Mouse (Mus musculus): ENCODE results near the gene Mto1. TPM values are rescaled to one million over a fixed set of nuclear protein-coding genes. Genes with fewer than 3 reads are reported as not detected.

Mto1 gene
- polyA plus RNA-seq, 1 experiment from 2014 or later, result 26.7 TPM

GRCm38 (mm10) chr9:78491169-78491568, 43.2 kb downstream of the Mto1 start:
- H3K27ac ChIP-seq, result no peak overlapping the region
- no peaks in the 10 kb centered on the region for H3K36me3 ChIP-seq
- H3K9ac ChIP-seq, result no peak overlapping the region
- no peak for ATAC-seq (replicated peaks; ENCODE audit: low FRiP score)
- 85% methylated on average over 3 of the region's 3 CpGs for WGBS
- no peak overlapping the region for H3K4me2 ChIP-seq
- H3K4me1 ChIP-seq, result no peaks in the 10 kb centered on the region
- no peaks in the 10 kb centered on the region for H3K27me3 ChIP-seq
- no peaks in the 10 kb centered on the region for H3K9me3 ChIP-seq (replicated peaks)
- H3K4me3 ChIP-seq (replicated peaks), result no peak overlapping the region

DNA sequence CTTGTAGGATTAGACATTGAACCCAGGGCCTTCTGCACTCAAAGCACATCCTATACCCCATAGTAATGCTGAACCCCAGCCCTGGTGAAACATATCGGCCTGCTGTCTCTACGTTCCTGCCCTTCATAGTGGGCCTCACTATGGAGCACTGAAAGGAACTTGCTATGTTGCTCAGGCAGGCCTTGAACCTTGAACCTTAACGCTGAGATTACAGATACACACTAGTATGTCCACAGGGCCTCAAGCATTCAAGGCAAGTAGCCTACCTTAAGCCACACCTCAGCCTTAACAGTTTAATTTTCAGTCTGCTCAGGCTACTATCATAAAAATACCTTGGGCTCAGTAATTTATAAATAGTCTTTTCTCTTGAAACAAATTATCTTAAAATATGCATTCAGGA, 44.2 kb downstream of the Mto1 start:
- Histone ChIP-seq H3K36me3 (no peaks in the 10 kb centered on the region), H3K9ac (no peak overlapping the region), H3K4me2 (no peak overlapping the region), H3K9me3 (replicated peaks) (no peaks in the 10 kb centered on the region), H3K4me3 (replicated peaks) (no peak overlapping the region), H3K27ac (no peak overlapping the region), H3K4me1 (no peaks in the 10 kb centered on the region), H3K27me3 (no peaks in the 10 kb centered on the region)
- 93% methylated on average over 3 of the region's 3 CpGs for WGBS
- ATAC-seq (replicated peaks; ENCODE audit: low FRiP score), result no peak

DNA sequence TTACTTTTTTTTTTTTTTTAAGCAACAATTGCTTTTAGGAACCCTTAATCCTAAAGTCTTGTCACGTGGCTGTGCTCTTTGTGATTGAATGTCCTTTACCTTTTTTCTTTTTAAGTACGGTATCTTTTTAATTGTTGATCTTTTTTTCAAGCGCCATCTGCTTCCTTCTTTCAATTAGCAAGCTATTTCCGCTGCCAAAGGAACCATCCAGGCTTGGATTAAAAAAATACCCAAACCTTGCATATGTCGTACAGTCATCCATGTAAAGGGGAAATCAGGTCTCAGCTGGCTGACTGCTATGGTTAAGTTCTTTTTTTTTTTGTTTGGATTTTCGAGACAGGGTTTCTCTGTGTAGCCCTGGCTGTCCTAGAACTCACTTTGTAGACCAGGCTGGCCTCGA, 45.2 kb downstream of the Mto1 start:
- Histone ChIP-seq H3K4me3 (replicated peaks) (no peak overlapping the region), H3K27ac (no peak overlapping the region), H3K4me2 (no peak overlapping the region), H3K4me1 (no peaks in the 10 kb centered on the region), H3K36me3 (no peaks in the 10 kb centered on the region), H3K9me3 (replicated peaks) (no peaks in the 10 kb centered on the region), H3K9ac (no peak overlapping the region), H3K27me3 (no peaks in the 10 kb centered on the region)
- WGBS, result 78% methylated on average over 7 of the region's 7 CpGs
- ATAC-seq (replicated peaks; ENCODE audit: low FRiP score), result no peak

GRCm38 (mm10) chr9:78500386-78500785, 52.4 kb downstream of the Mto1 start:
- Histone ChIP-seq H3K27me3 (no peaks in the 10 kb centered on the region), H3K9me3 (replicated peaks) (no peaks in the 10 kb centered on the region), H3K9ac (no peak overlapping the region), H3K4me1 (peaks cover 13% of the 10 kb centered on the region), H3K4me3 (replicated peaks) (no peak overlapping the region), H3K4me2 (no peak overlapping the region), H3K36me3 (no peaks in the 10 kb centered on the region), H3K27ac (no peak overlapping the region)
- ATAC-seq (replicated peaks; ENCODE audit: low FRiP score), result no peak
- 58% methylated on average over 3 of the region's 3 CpGs for WGBS

- Histone ChIP-seq H3K27ac (no peak overlapping the region), H3K4me3 (replicated peaks) (no peak overlapping the region), H3K27me3 (no peaks in the 10 kb centered on the region), H3K9ac (no peak overlapping the region), H3K9me3 (replicated peaks) (no peaks in the 10 kb centered on the region), H3K4me2 (no peak overlapping the region), H3K36me3 (no peaks in the 10 kb centered on the region), H3K4me1 (peaks cover 19% of the 10 kb centered on the region)
- ATAC-seq (replicated peaks; ENCODE audit: low FRiP score), result no peak
- 79% methylated on average over 4 of the region's 4 CpGs for WGBS
These were observed 53.3 kb downstream of the Mto1 start for GRCm38 (mm10) chr9:78501284-78501683.

DNA sequence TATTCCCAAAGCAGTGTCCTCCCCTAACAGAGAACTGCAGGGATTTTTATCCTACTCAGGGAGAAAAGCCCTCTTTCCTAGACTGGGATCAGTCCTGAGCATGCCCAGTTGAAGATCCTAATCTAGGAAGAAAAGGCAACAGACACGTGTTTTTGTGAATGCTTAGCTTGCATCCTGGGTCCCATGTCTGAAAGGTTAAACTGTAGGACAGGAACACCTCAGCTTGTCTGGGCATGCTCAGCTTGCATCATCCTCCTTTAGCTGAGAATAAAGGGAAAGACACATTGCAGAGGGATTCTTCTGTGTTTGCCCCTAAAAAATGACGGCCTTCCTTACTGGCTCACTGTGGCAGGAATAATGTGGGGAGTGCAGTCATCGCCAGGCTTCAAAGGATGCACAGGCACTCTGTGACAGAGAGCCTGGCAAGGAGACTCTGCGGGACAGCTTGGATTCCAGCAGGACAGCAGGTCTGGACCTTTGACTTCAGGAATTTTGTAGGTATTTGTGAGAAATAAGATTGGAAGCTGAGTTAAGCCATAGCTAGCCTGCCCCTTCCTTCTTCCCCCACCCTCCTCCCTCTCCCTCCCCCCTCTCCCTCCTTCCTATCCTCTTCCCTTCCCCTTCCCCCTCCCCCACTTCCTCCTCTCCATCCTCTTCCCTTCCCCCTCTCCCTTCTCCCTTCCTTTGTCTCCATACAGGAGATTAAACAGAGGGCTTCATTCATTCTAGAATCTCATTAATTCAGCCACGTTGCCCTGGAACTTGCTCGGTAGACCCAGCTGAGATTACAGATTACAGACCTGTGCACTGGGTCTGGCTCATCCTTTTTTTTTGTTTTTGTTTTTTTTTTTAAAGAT, 55.4 kb downstream of the Mto1 start:
- Histone ChIP-seq H3K4me1 (peaks cover 22% of the 10 kb centered on the region), H3K4me2 (no peak overlapping the region), H3K9ac (no peak overlapping the region; the same call in 1 of the 2 replicates), H3K4me3 (replicated peaks) (no peak overlapping the region), H3K36me3 (no peaks in the 10 kb centered on the region), H3K9me3 (replicated peaks) (no peaks in the 10 kb centered on the region), H3K27ac (peak overlapping the region; percentile 38; the same call in 1 of the 2 replicates), H3K27me3 (no peaks in the 10 kb centered on the region)
- ATAC-seq (replicated peaks; ENCODE audit: low FRiP score), result peak; percentile 35; the same call in 1 of the 2 replicates
- WGBS, result 18% methylated on average over 6 of the region's 6 CpGs

- Histone ChIP-seq H3K9ac (no peak overlapping the region), H3K4me2 (no peak overlapping the region), H3K9me3 (replicated peaks) (no peaks in the 10 kb centered on the region), H3K27me3 (no peaks in the 10 kb centered on the region), H3K4me3 (replicated peaks) (no peak overlapping the region), H3K4me1 (peaks cover 22% of the 10 kb centered on the region), H3K36me3 (no peaks in the 10 kb centered on the region), H3K27ac (no peak overlapping the region)
- WGBS, result 78% methylated on average over 4 of the region's 4 CpGs
- no peak for ATAC-seq (replicated peaks; ENCODE audit: low FRiP score)
These were observed 56.1 kb downstream of the Mto1 start for GRCm38 (mm10) chr9:78504133-78504532.

DNA sequence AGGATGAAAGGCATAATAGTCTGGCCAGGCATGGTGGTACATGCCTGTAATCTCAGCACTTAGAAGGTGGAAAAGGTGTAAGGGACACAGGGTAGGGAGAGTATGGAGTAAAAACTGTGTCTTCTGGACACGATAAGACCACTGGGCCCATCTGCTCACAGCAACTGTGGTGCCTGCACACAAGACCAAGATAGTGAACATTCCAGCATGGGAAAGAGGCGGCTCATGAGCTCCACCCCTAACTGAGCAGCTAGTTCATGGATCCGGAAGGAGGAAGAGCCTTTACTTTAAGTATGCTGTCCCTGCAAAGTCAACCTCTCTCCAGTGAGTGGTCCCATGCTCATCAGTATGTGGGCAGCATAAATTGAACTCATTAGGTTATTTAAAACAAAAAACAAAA, 56.7 kb downstream of the Mto1 start:
- no peak overlapping the region for H3K27ac ChIP-seq
- H3K4me3 ChIP-seq (replicated peaks), result no peak overlapping the region
- no peak overlapping the region for H3K4me2 ChIP-seq
- H3K36me3 ChIP-seq, result no peaks in the 10 kb centered on the region
- no peaks in the 10 kb centered on the region for H3K9me3 ChIP-seq (replicated peaks)
- WGBS, result 75% methylated on average over 3 of the region's 3 CpGs
- no peak overlapping the region for H3K9ac ChIP-seq
- peaks cover 22% of the 10 kb centered on the region for H3K4me1 ChIP-seq
- H3K27me3 ChIP-seq, result no peaks in the 10 kb centered on the region
- ATAC-seq (replicated peaks; ENCODE audit: low FRiP score), result no peak

- Histone ChIP-seq H3K4me1 (peaks cover 22% of the 10 kb centered on the region), H3K27me3 (no peaks in the 10 kb centered on the region), H3K36me3 (no peaks in the 10 kb centered on the region), H3K27ac (no peak overlapping the region), H3K9me3 (replicated peaks) (no peaks in the 10 kb centered on the region), H3K9ac (no peak overlapping the region), H3K4me3 (replicated peaks) (no peak overlapping the region), H3K4me2 (no peak overlapping the region)
- ATAC-seq (replicated peaks; ENCODE audit: low FRiP score), result no peak
- 84% methylated on average over 6 of the region's 6 CpGs for WGBS
These were observed 57.2 kb downstream of the Mto1 start for GRCm38 (mm10) chr9:78505223-78505622.

DNA sequence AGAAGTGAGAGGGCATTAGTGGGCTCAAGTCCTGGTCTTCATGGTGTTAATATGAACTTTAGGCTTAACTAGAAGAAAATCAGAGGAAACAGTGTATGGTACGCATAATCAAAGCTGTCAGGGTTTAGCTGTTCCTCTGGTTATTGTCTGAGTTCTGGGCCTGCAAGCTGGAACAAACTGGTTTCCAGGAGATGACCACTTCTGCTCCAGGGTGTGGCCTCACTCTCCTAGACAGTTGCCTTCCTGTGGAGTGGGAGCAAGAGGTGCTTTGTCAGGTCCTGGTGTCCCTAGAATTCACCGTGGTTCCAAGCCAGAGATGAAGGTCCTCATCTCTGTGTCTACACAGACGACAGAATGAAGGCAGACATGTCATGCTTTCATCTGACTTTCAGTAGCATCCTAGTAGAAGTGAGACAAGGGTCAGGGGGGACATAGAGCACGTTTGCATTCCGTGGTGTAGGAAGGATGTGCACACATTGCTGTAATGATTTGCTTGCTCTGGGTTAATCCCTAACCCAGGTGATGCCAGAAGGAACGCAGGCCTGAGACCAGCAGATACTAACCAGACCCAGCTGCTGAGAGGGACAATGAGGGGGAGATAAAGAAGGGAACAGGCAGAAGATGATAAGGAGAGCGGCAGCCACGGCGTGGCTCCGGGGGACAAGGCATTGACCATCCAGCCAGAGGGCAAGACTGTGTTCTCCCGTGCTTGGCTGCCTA, 58.2 kb downstream of the Mto1 start:
- no peak overlapping the region for H3K4me3 ChIP-seq (replicated peaks)
- H3K4me2 ChIP-seq, result no peak overlapping the region
- 59% methylated on average over 11 of the region's 11 CpGs for WGBS
- H3K27me3 ChIP-seq, result no peaks in the 10 kb centered on the region
- H3K9ac ChIP-seq, result no peak overlapping the region
- no peaks in the 10 kb centered on the region for H3K9me3 ChIP-seq (replicated peaks)
- peak overlapping the region; percentile 78 for H3K27ac ChIP-seq
- peak; percentile 82 for ATAC-seq (replicated peaks; ENCODE audit: low FRiP score)
- H3K36me3 ChIP-seq, result no peaks in the 10 kb centered on the region
- peaks cover 22% of the 10 kb centered on the region for H3K4me1 ChIP-seq

DNA sequence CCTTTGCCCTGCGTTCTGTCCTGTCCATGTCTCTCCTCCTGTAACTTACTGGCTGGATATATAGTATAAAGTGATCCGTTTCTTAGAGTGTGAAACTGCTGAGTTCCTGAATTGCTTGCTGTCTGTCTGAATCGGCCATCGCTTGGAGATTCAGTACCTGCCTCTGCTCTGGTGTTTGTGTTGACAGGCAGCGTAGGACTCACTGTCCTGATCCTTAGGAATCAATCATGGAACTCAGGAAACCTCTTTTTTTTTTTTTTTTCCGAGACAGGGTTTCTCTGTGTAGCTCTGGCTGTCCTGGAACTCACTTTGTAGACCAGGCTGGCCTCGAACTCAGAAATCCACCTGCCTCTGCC, 58.7 kb downstream of the Mto1 start:
- Histone ChIP-seq H3K36me3 (no peaks in the 10 kb centered on the region), H3K9me3 (replicated peaks) (no peaks in the 10 kb centered on the region), H3K9ac (no peak overlapping the region), H3K4me3 (replicated peaks) (no peak overlapping the region), H3K27ac (peak overlapping the region; percentile 78), H3K4me2 (no peak overlapping the region), H3K4me1 (peaks cover 22% of the 10 kb centered on the region), H3K27me3 (no peaks in the 10 kb centered on the region)
- WGBS, result 80% methylated on average over 7 of the region's 7 CpGs
- ATAC-seq (replicated peaks; ENCODE audit: low FRiP score), result no peak

DNA sequence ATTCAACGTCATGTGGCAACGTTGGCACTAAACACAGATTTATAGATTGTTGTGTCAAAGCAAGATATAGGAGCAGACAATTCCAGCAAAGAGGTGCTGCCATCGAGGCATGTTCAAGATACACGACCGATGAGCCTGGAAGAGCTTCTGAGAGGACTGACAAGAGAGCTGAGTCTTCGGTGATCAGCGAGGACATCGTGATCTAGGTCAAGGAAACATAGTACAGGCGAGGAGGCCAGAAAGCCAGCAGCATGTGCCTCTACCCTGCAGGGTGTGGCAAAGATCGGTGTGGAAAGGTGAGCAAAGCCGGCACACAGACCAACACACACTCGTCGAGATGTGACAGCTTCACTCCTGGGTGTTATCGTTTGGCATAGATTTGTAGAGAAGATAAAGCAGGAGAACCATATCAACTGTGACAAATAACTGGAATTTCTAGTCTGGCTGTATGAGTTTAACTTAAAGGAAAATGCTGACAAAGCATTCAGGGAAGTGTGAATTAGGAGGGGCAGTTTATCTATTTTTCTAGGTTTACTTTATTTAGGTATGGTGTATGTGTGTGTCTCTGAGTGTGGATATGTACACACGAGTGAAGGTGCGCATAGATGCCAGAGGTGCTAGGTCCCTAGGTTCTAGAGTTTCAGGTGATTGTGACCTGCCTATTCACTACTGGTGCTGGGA, 60.2 kb downstream of the Mto1 start:
- Histone ChIP-seq H3K27me3 (no peaks in the 10 kb centered on the region), H3K9me3 (replicated peaks) (no peaks in the 10 kb centered on the region), H3K4me2 (no peak overlapping the region), H3K27ac (no peak overlapping the region), H3K9ac (no peak overlapping the region), H3K4me1 (peaks cover 12% of the 10 kb centered on the region), H3K4me3 (replicated peaks) (no peak overlapping the region), H3K36me3 (no peaks in the 10 kb centered on the region)
- no peak for ATAC-seq (replicated peaks; ENCODE audit: low FRiP score)
- 83% methylated on average over 16 of the region's 16 CpGs for WGBS

All from kidney, embryonic 15.5 days (tissue).